Mouse (Mus musculus): ENCODE results near the gene Zfp956.

DNA sequence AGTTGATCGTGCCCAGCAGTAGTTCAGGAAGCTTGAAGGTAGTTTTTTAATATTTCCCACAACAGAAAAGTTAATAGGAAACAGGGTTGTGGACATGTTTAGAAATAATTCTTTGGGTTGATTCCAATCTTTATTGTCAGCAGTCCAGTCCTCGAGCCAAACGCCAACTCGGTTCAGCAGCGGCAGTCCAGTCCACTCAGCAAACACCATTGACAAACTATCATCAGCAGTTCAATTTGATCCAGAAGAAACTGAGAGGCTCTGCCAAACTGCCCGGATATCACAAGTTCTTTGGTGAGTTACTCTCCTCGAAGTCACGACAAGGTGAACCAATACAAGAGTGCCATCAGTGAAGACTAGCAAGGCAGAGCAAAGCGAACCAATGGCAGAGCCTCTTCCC lies 42.5 kb downstream of the Zfp956 start:
- TF ChIP-seq ZNF384 (IDR thresholded peaks at IDR 0.05; ENCODE audit: low read depth, low read length) (no peak), MAFK (IDR thresholded peaks at IDR 0.05; ENCODE audit: borderline replicate concordance, low read depth, low read length) (no peak), MEF2A (IDR thresholded peaks at IDR 0.05; ENCODE audit: extremely low read depth, insufficient replicate concordance, low read depth, low read length, poor library complexity, severe bottlenecking) (no peak), USF1 (IDR thresholded peaks at IDR 0.05; ENCODE audit: low read depth, low read length) (no peak), POLR2A (IDR thresholded peaks at IDR 0.05; ENCODE audit: control insufficient read depth in 1 of 2, insufficient read depth in 1 of 2, low read depth in 1 of 2, low read length in 2 of 2, poor library complexity in 1 of 2) (no peak), TAL1 (IDR thresholded peaks at IDR 0.05; ENCODE audit: low read length) (no peak), CTCF (IDR thresholded peaks at IDR 0.05 in 2 of 3, conservative IDR thresholded peaks at IDR 0.05 in 1 of 3; ENCODE audit: control insufficient read depth in 1 of 3, insufficient read depth in 1 of 3, low read depth in 2 of 3, low read length in 3 of 3, poor library complexity in 1 of 3, severe bottlenecking in 1 of 3) (no peak), NRF1 (IDR thresholded peaks at IDR 0.05; ENCODE audit: insufficient read depth, low read depth, low read length, poor library complexity, severe bottlenecking) (no peak), JUND (IDR thresholded peaks at IDR 0.05; ENCODE audit: low read depth, low read length) (no peak), NELFE (IDR thresholded peaks at IDR 0.05; ENCODE audit: low read depth, low read length) (no peak), GATA1 (IDR thresholded peaks at IDR 0.05; ENCODE audit: low read depth, low read length) (no peak)
